Mouse (Mus musculus) myocyte (in vitro differentiated cells): ENCODE measurements at regions not wholly inside any gene's neighbourhood (a gene's known extent, or its start where the extent isn't known, plus 50 kb on each side); places are given as distances from the start of the nearest gene placed in this dataset.

ENCODE experiments used
- CEBPB ChIP-seq: IDR thresholded peaks from 2 replicates; pipeline ENCODE4 v1.6.1; 2011; ENCODE audit warnings: mild to moderate bottlenecking, moderate library complexity; ENCODE audit not compliant: poor library complexity, insufficient read depth, severe bottlenecking
- E2F4 ChIP-seq: IDR thresholded peaks from one replicate; pipeline ENCODE4 v1.6.1; 2011; ENCODE audit warnings: mild to moderate bottlenecking, control low read depth, moderate library complexity; ENCODE audit not compliant: insufficient read depth
- MAX ChIP-seq: IDR thresholded peaks from one replicate; pipeline ENCODE4 v1.6.1; 2011; ENCODE audit warnings: low read depth, mild to moderate bottlenecking, control low read depth
- POLR2A ChIP-seq: IDR thresholded peaks from one replicate; pipeline ENCODE4 v1.6.1; 2011; ENCODE audit warnings: low read depth, mild to moderate bottlenecking, control low read depth, moderate library complexity; ENCODE audit not compliant: insufficient read length
- USF1 ChIP-seq: IDR thresholded peaks from one replicate; pipeline ENCODE4 v1.6.1; 2011; ENCODE audit warnings: low read depth, mild to moderate bottlenecking, control low read depth, moderate library complexity

DNA sequence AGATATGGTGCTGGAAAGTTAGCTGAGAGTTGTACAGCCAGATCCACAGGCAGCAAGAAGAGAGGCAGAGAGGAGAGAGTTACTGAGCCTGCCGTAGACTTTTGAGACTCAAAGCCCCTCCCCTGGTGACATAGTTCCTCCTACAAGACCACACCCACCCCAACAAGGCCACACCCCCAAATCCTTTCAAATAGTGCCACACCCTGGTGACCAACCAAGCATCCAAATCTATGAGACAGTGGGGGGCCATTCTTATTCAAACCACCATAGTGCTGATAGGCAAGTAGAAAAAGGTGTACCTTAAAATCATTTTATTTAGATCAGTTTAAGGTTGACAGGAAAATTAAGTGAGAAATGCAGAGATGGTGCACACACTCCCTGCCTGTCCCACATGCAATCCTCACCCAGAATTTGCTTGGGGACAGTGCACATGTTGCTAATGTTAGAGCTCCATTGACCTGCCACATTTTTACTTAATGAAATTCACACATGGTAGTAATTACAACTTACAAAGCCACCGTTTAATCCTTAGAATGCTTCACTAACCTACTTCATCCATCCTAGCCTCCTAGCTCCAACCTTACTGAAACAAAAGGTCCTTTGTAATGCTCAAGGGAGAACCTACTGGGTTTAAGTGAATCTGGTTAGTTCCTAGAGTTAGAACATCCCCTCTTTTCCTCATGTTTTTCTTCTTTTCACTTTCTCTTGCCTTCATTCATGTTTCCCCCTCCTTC, 86.5 kb downstream of the Phlda1 start:
- no peak for TF ChIP-seq USF1
- no peak for TF ChIP-seq CEBPB
- TF ChIP-seq MAX: no peak
- no peak for TF ChIP-seq POLR2A
- TF ChIP-seq E2F4: no peak
